Mouse (Mus musculus): ENCODE results near the gene Hist1h2br. TPM values are rescaled to one million over a fixed set of nuclear protein-coding genes. Genes with fewer than 3 reads are reported as not detected.

The Hist1h2br gene
- polyA plus RNA-seq, 1 experiment from 2014 or later, result 34.3 TPM

Small RNAs within 50 kb of the gene (microRNA-seq; reads per million reads assigned to microRNA genes)
- gene Gm19658 (not detected), gene Gm44346 (not detected), gene Gm44466 (not detected)

Other genes with a start within 250 kb of the Hist1h2br start
- not detected in 2 replicates for gene Olfr1362, start 219.7 kb upstream of the Hist1h2br start, polyA plus RNA-seq (2015; fragmentation: Nextera tagmentation; extraction: Ambion mirVana)
- 0.28 TPM in 1 of 2 replicates, not detected in the other for gene Olfr11, start 191.2 kb upstream of the Hist1h2br start, polyA plus RNA-seq (2015; fragmentation: Nextera tagmentation; extraction: Ambion mirVana)
- gene Olfr1361, start 170.4 kb upstream of the Hist1h2br start, polyA plus RNA-seq (2015; fragmentation: Nextera tagmentation; extraction: Ambion mirVana), result 0.10 TPM in 1 of 2 replicates, not detected in the other
- not detected in 2 replicates for gene Olfr1360, start 156.3 kb upstream of the Hist1h2br start, polyA plus RNA-seq (2015; fragmentation: Nextera tagmentation; extraction: Ambion mirVana)
- gene Olfr1359, start 135.6 kb upstream of the Hist1h2br start, polyA plus RNA-seq (2015; fragmentation: Nextera tagmentation; extraction: Ambion mirVana), result not detected in 2 replicates
- gene Hist1h2bl, start 117.6 kb upstream of the Hist1h2br start, polyA plus RNA-seq (2015; fragmentation: Nextera tagmentation; extraction: Ambion mirVana), result 2.1 and 5.2 TPM in 2 replicates
- gene Hist1h2ai, start 117.3 kb upstream of the Hist1h2br start, polyA plus RNA-seq (2015; fragmentation: Nextera tagmentation; extraction: Ambion mirVana), result 48.1 and 52.2 TPM in 2 replicates
- 10.0 and 21.3 TPM in 2 replicates for gene Hist1h3h, start 116.1 kb upstream of the Hist1h2br start, polyA plus RNA-seq (2015; fragmentation: Nextera tagmentation; extraction: Ambion mirVana)
- gene Hist1h2bm, start 111.7 kb upstream of the Hist1h2br start, polyA plus RNA-seq (2015; fragmentation: Nextera tagmentation; extraction: Ambion mirVana), result 4.2 and 7.3 TPM in 2 replicates
- gene Hist1h4j, start 98.7 kb upstream of the Hist1h2br start, polyA plus RNA-seq (2015; fragmentation: Nextera tagmentation; extraction: Ambion mirVana), result 1.0 and 2.2 TPM in 2 replicates
- 3.0 and 6.7 TPM in 2 replicates for gene Hist1h4k, start 83.2 kb upstream of the Hist1h2br start, polyA plus RNA-seq (2015; fragmentation: Nextera tagmentation; extraction: Ambion mirVana)
- gene Hist1h2ak, start 79.9 kb upstream of the Hist1h2br start, polyA plus RNA-seq (2015; fragmentation: Nextera tagmentation; extraction: Ambion mirVana), result 33.2 and 47.8 TPM in 2 replicates
- 6.2 and 6.6 TPM in 2 replicates for gene Hist1h2bn, start 79.6 kb upstream of the Hist1h2br start, polyA plus RNA-seq (2015; fragmentation: Nextera tagmentation; extraction: Ambion mirVana)
- gene Hist1h1b, start 53.1 kb upstream of the Hist1h2br start, polyA plus RNA-seq (2015; fragmentation: Nextera tagmentation; extraction: Ambion mirVana), result 30.2 and 32.9 TPM in 2 replicates
- gene Hist1h3i, start 50.4 kb upstream of the Hist1h2br start, polyA plus RNA-seq (2015; fragmentation: Nextera tagmentation; extraction: Ambion mirVana), result 128 and 155 TPM in 2 replicates
- gene Hist1h2an, start 46.5 kb upstream of the Hist1h2br start, polyA plus RNA-seq (2015; fragmentation: Nextera tagmentation; extraction: Ambion mirVana), result 10.9 and 15.4 TPM in 2 replicates
- 0.72 and 1.7 TPM in 2 replicates for gene Hist1h2bp, start 46.3 kb upstream of the Hist1h2br start, polyA plus RNA-seq (2015; fragmentation: Nextera tagmentation; extraction: Ambion mirVana)
- 21.6 and 33.1 TPM in 2 replicates for gene Hist1h2bq, start 23.5 kb upstream of the Hist1h2br start, polyA plus RNA-seq (2015; fragmentation: Nextera tagmentation; extraction: Ambion mirVana)
- gene Hist1h2ao, start 23.3 kb upstream of the Hist1h2br start, polyA plus RNA-seq (2015; fragmentation: Nextera tagmentation; extraction: Ambion mirVana), result not detected in 2 replicates
- not detected in 2 replicates for gene Hist1h4m, start 22.0 kb upstream of the Hist1h2br start, polyA plus RNA-seq (2015; fragmentation: Nextera tagmentation; extraction: Ambion mirVana)
- gene Hist1h4n, start 1.5 kb upstream of the Hist1h2br start, polyA plus RNA-seq (2015; fragmentation: Nextera tagmentation; extraction: Ambion mirVana), result 14.7 and 15.3 TPM in 2 replicates
- 3,982 and 4,261 TPM in 2 replicates for gene Hist1h2ap, start 236 bp upstream of the Hist1h2br start, polyA plus RNA-seq (2015; fragmentation: Nextera tagmentation; extraction: Ambion mirVana)
- gene Zfp184, start 111.4 kb downstream of the Hist1h2br start, polyA plus RNA-seq (2015; fragmentation: Nextera tagmentation; extraction: Ambion mirVana), result 16.8 and 18.0 TPM in 2 replicates
- 0.31 TPM in 1 of 2 replicates, not detected in the other for gene Pom121l2, start 147.5 kb downstream of the Hist1h2br start, polyA plus RNA-seq (2015; fragmentation: Nextera tagmentation; extraction: Ambion mirVana)
- gene Prss16, start 176.0 kb downstream of the Hist1h2br start, polyA plus RNA-seq (2015; fragmentation: Nextera tagmentation; extraction: Ambion mirVana), result 0.59 and 1.2 TPM in 2 replicates
- gene Hist1h2ah, start 201.8 kb downstream of the Hist1h2br start, polyA plus RNA-seq (2015; fragmentation: Nextera tagmentation; extraction: Ambion mirVana), result 5.2 and 5.4 TPM in 2 replicates
- gene Hist1h2bk, start 202.1 kb downstream of the Hist1h2br start, polyA plus RNA-seq (2015; fragmentation: Nextera tagmentation; extraction: Ambion mirVana), result 9.5 and 15.3 TPM in 2 replicates
- 26.0 and 31.3 TPM in 2 replicates for gene Hist1h4i, start 207.6 kb downstream of the Hist1h2br start, polyA plus RNA-seq (2015; fragmentation: Nextera tagmentation; extraction: Ambion mirVana)
- 78.1 and 82.3 TPM in 2 replicates for gene Hist1h2ag, start 209.2 kb downstream of the Hist1h2br start, polyA plus RNA-seq (2015; fragmentation: Nextera tagmentation; extraction: Ambion mirVana)
- 12.2 and 14.3 TPM in 2 replicates for gene Hist1h2bj, start 209.5 kb downstream of the Hist1h2br start, polyA plus RNA-seq (2015; fragmentation: Nextera tagmentation; extraction: Ambion mirVana)